Mouse (Mus musculus): Measurements from ENCODE around the gene Ppid.

GRCm38 (mm10) chr3:79652129-79652528 is 61.0 kb downstream of the Ppid start:
- TF ChIP-seq CTCF (IDR thresholded peaks at IDR 0.05; ENCODE audit: low read depth, low read length) (no peak), POLR2A (IDR thresholded peaks at IDR 0.05; ENCODE audit: insufficient read depth, low read length) (no peak)

Data from ES-Bruce4 (cell line).